Mouse (Mus musculus) G1E (cell line): ENCODE data around the gene Cbx5.

Source experiments
- GATA1 ChIP-seq: IDR thresholded peaks from 2 replicates; pipeline ENCODE4 v1.6.1; 2012; ENCODE audit warnings: borderline replicate concordance, low read length, inconsistent platforms, mixed read lengths
- TAL1 ChIP-seq: conservative IDR thresholded peaks from 2 replicates; pipeline ENCODE4 v1.6.1; 2012; ENCODE audit warnings: low read depth, low read length, inconsistent platforms, mixed read lengths

GRCm38 (mm10) chr15:103221386-103221785 is 18.2 kb downstream of the Cbx5 start:
- TF ChIP-seq TAL1 (no peak), GATA1 (no peak)
